Mouse (Mus musculus) G1E (cell line): Measurements from ENCODE around the gene Samhd1. TPM values are rescaled to one million over a fixed set of nuclear protein-coding genes. Genes with fewer than 3 reads are reported as not detected.

Experiments used
- ATAC-seq: 2 replicates; pipeline ENCODE4 v1.8.0; 2016; ENCODE audit warnings: mild to moderate bottlenecking; ENCODE audit not compliant: insufficient number of reproducible peaks, poor library complexity, low FRiP score, severe bottlenecking; ENCODE audit errors: extremely low read depth
- DNase-seq: peaks from one replicate; pipeline ENCODE4 v3.0.0; 2012; ENCODE audit warnings: low spot score
- H3K27me3 ChIP-seq: 2 replicates; pipeline ENCODE4 v1.6.1; 2012; ENCODE audit warnings: mild to moderate bottlenecking, low read length, inconsistent platforms; ENCODE audit not compliant: insufficient read depth
- H3K36me3 ChIP-seq: replicated peaks from 2 replicates; pipeline ENCODE3; 2012; ENCODE audit warnings: mild to moderate bottlenecking, inconsistent platforms
- H3K4me1 ChIP-seq: 2 replicates; pipeline ENCODE4 v1.6.1; 2012; ENCODE audit warnings: low read depth, low read length, inconsistent platforms, mixed read lengths; ENCODE audit not compliant: insufficient read depth
- H3K4me3 ChIP-seq: 2 replicates; pipeline ENCODE4 v1.5.1; 2012; ENCODE audit warnings: low read depth, mild to moderate bottlenecking, inconsistent platforms, low read length, moderate library complexity, mixed read lengths
- H3K9me3 ChIP-seq: replicated peaks from 2 replicates; pipeline ENCODE4 v1.6.1; 2012; ENCODE audit warnings: inconsistent platforms
- CTCF ChIP-seq: IDR thresholded peaks from 2 replicates; pipeline ENCODE4 v1.5.1; 2012; ENCODE audit warnings: low read depth, low read length, inconsistent platforms, mixed read lengths
- GATA1 ChIP-seq: IDR thresholded peaks from 2 replicates; pipeline ENCODE4 v1.6.1; 2012; ENCODE audit warnings: borderline replicate concordance, low read length, inconsistent platforms, mixed read lengths
- GATA2 ChIP-seq: IDR thresholded peaks from 2 replicates; pipeline ENCODE4 v1.6.1; 2012; ENCODE audit warnings: low read depth, low read length, inconsistent platforms, borderline replicate concordance
- POLR2AphosphoS5 ChIP-seq: IDR thresholded peaks from 2 replicates; pipeline ENCODE4 v1.6.1; 2012; ENCODE audit warnings: low read depth, low read length, inconsistent platforms; ENCODE audit not compliant: insufficient replicate concordance
- TAL1 ChIP-seq: conservative IDR thresholded peaks from 2 replicates; pipeline ENCODE4 v1.6.1; 2012; ENCODE audit warnings: low read depth, low read length, inconsistent platforms, mixed read lengths
- polyA plus RNA-seq: library from polyadenylated mRNA; stranded (reverse); fragments of >175 nt; gene quantifications from 2 replicates; pipeline ENCODE4 v1.2.3, GENCODE M21; 2012
- total RNA-seq, 2 experiments: library from RNA; stranded (forward) in 1 of 2; stranded (reverse) in 1 of 2; fragments of 200-1000 nt in 1 of 2; fragments of >200 nt in 1 of 2; fragmentation: Nextera tagmentation in 1 of 2; gene quantifications; 2 replicates each; pipeline ENCODE4 v1.2.3; 2014 to 2017

Gene Samhd1
- total and polyA plus RNA-seq, 3 experiments, result 23.6 to 153 (median 109) TPM

DNA sequence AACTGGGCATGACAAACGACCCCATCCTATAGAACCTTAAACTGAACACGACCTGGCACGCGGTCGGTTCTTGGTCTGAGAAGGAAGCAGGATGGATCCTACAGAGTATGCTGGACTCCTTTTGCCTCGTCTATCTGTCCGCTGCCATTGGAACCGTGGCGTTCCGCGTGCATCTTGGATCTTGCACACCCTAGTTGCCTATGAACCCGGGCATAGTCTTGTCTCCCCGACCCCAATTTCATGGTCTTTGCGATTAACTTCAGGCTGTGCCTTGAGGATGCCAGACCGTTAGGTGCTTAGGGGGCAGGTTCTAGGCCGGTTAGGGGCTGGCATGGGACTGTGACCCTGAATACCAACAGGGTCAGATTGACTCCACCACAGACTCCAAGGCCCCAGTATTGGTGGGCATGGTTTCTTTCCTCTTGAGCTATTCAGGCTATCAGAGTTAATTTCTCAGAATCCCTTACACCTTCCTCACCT is 55.3 kb downstream of the Samhd1 start:
- H3K4me1 ChIP-seq, result no peaks in the 10 kb centered on the region
- no peak overlapping the region for H3K4me3 ChIP-seq
- H3K36me3 ChIP-seq, result no peaks in the 10 kb centered on the region
- H3K27me3 ChIP-seq, result peaks cover 38% of the 10 kb centered on the region
- TF ChIP-seq CTCF (no peak), GATA2 (no peak), GATA1 (no peak), POLR2AphosphoS5 (no peak), TAL1 (no peak)
- peaks cover 19% of the 10 kb centered on the region for H3K9me3 ChIP-seq
- no peak for DNase-seq
- no peak for ATAC-seq

DNA sequence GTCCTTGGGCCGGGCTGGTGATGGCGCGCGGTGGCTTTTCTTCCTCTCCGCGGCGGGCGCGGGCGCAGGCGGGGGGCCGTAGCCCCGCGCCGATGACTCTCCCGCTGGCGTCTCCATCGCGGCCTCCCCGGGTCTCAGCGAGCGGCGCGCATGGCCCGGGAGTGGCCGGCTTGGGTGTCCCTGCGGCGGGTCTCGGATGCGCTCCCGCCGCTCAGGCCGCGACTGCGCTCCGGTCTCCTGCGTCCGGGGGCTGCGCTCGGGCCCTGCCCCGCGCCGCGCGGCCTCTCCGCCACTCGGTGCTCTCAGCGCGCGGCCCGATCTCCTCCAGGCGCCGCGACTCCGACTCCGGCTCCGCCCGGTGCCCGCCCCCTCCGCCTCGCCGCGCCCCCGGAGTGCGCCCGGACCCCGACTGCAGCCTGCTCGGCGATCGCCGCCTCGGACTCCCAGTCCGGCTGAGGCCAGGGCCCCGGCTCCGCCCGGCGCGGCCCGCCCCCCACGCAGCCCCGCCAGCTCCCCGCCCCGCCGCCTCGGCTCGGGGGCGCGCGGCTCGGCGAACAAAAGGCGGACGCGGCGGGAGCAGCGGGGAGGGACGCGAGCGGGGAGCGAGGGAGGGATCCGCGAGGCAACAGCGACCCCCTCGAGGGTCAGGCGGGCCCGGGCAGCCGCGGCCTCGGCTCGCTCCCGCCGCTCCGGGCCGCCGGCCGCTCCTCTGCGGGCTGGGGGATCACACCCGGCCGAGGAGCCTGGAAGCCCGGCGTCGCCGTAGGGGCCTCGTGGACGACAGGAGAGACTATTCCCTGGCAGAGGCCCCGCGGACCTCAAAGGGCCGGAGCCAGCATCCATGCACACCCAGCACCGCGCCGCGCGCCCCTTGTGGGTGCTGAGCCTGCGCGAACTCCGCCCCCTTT is 56.0 kb downstream of the Samhd1 start, which contains the start of gene Soga1:
TSS of gene Soga1 (minus strand) at position 462 of the 908 bp plus-strand sequence.
- ATAC-seq, result no peak
- no peak for DNase-seq
- TF ChIP-seq GATA2 (no peak), POLR2AphosphoS5 (no peak), CTCF (no peak), TAL1 (no peak), GATA1 (no peak)
- Histone ChIP-seq H3K9me3 (peaks cover 19% of the 10 kb centered on the region), H3K27me3 (peaks cover 38% of the 10 kb centered on the region), H3K4me3 (no peak within 1 kb of the TSS), H3K4me1 (no peaks in the 10 kb centered on the region), H3K36me3 (no peaks in the 10 kb centered on the region)

DNA sequence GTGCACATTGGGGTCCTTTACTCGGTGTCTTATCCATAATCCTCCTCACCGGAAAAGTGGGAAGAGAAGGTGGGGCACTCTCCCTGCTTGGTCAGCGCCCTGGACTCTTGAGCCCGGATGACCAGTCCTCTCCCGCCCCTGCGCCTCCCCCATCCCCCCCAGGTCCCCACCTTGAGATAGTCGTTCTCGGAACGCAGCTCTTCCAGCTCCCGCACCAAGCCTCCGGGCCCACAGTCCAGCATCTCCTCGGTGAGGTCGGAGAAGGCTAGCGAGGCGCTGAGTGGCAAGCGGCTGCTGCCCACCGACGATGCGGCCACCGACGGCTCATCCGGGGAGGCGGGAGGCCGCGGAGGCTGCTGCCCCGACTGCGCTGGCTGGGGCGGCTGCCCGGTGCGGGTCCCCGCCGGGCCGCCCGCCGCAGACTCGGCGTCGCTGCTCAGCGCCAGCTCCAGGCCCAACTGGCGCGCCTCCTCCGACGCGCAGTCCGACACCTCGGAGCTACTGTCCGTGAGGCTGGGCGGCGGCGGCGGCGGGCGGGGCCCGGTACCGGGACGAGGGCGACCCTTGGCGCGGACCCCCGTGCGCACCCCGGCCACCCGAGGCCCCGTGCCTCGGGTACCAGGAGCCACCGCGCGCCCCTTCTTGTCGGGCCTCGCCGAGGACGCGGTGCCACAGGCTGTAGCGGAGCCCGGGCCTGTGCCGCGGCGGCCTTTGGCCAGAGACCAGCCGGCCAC is 56.8 kb downstream of the Samhd1 start:
- Histone ChIP-seq H3K9me3 (peaks cover 19% of the 10 kb centered on the region), H3K27me3 (peaks cover 41% of the 10 kb centered on the region), H3K36me3 (no peaks in the 10 kb centered on the region), H3K4me1 (no peaks in the 10 kb centered on the region), H3K4me3 (no peak overlapping the region)
- DNase-seq (no peak), ATAC-seq (no peak)
- no peak for TF ChIP-seq GATA2
- no peak for TF ChIP-seq POLR2AphosphoS5
- no peak for TF ChIP-seq CTCF
- TF ChIP-seq TAL1, result no peak

DNA sequence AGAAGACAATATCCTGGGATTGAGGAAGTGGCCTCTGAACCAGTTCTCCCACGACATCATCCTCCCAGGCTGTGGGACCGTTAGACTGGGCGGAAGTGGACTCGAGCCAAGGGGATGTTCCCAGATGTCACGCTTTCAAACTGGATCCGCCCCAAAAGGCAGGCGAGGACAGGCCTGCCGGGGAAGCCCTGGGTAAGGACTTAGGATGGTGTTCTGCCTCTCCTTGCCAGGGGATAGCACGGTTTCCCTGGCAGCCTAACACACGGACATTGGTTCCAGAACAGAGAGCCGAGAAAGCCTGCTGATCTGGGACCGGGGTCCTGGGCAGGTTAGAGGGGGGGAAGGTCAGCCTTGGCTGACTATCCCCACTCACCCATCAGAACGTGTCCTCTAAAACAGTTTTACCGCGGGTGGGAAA is 57.4 kb downstream of the Samhd1 start:
- TF ChIP-seq POLR2AphosphoS5 (no peak), GATA1 (no peak), CTCF (no peak), GATA2 (no peak), TAL1 (no peak)
- Histone ChIP-seq H3K4me1 (no peaks in the 10 kb centered on the region), H3K36me3 (no peaks in the 10 kb centered on the region), H3K4me3 (no peak overlapping the region), H3K27me3 (peaks cover 41% of the 10 kb centered on the region), H3K9me3 (peaks cover 19% of the 10 kb centered on the region)
- DNase-seq (no peak), ATAC-seq (no peak)

DNA sequence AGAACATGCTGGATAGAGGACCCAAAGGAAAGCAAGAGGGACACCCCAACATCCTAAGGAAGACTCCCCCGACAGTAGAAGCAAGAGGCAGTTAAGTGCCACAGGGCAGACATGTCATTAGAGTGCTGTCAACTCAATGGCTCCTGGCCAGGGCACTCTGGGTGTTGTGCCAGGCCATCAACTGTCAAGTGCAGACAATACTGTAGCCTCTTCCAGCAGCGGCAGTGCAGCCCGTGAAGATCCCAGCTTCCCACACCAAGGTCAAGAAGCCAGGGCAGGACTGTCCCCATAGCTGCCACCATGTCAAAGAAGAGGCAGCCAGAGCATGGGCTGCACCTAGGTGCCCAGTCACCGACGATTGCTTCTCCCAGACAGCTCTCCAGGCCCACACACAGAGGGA is 57.9 kb downstream of the Samhd1 start:
- H3K4me1 ChIP-seq, result no peaks in the 10 kb centered on the region
- ATAC-seq (no peak), DNase-seq (no peak)
- peaks cover 40% of the 10 kb centered on the region for H3K27me3 ChIP-seq
- peaks cover 19% of the 10 kb centered on the region for H3K9me3 ChIP-seq
- TF ChIP-seq CTCF, result no peak
- TF ChIP-seq GATA2, result no peak
- no peak for TF ChIP-seq GATA1
- no peak for TF ChIP-seq TAL1
- TF ChIP-seq POLR2AphosphoS5, result no peak
- no peaks in the 10 kb centered on the region for H3K36me3 ChIP-seq
- H3K4me3 ChIP-seq, result no peak overlapping the region

DNA sequence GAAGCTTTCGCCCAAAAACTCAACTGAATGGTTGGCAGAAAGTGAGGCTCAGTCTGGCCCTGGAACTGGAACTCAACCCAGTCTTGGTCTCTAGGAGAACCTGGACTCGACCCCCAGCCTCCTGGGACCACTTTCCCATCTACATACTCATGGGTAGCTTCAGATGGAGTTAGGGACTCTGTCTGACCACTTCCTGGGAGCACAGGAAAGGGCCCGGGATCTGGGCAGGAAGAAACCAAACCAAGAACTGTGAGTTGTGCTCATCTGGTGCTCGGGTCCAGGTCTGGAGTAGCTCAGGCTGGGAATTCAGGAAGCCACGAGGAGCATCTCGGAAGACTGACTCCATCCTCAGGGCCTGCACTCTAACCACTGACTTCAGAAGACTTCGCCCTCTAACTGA is 58.5 kb downstream of the Samhd1 start:
- H3K4me1 ChIP-seq, result no peaks in the 10 kb centered on the region
- no peaks in the 10 kb centered on the region for H3K36me3 ChIP-seq
- no peak overlapping the region for H3K4me3 ChIP-seq
- H3K27me3 ChIP-seq, result peaks cover 42% of the 10 kb centered on the region
- peaks cover 19% of the 10 kb centered on the region for H3K9me3 ChIP-seq
- TF ChIP-seq TAL1 (no peak), GATA2 (no peak), POLR2AphosphoS5 (no peak), GATA1 (no peak), CTCF (no peak)
- ATAC-seq, result no peak
- DNase-seq, result no peak
